Mouse (Mus musculus) liver, adult 2 months (tissue): ENCODE data around the gene Aldh9a1.
"Not testable (repeated sequence)": the region's sequence is repeated elsewhere in the genome, so short reads cannot be mapped to it uniquely, and the experiment has no call there.

Experiments
- CTCF ChIP-seq: fragments of 200-500 bp; IDR thresholded peaks from 2 replicates; pipeline ENCODE4 v1.5.1; 2011; ENCODE audit warnings: low read depth, low read length, control low read depth
- POLR2A ChIP-seq: fragments of 200-500 bp; IDR thresholded peaks from 2 replicates; pipeline ENCODE4 v1.6.1; 2011; ENCODE audit warnings: low read length, control low read depth; ENCODE audit not compliant: insufficient read depth; ENCODE audit errors: extremely low read depth

- TF ChIP-seq CTCF, POLR2A: not testable (repeated sequence)
These were observed 3.7 kb upstream of the Aldh9a1 start for GRCm38 (mm10) chr1:167345994-167346520.
